Comparison of ENCODE assay signal across 14 mouse cellular contexts in genomic region chr4:148974833-148975232, GRCm38 (mm10).
DNase-seq lines count a peak whose midpoint lies in the region; ATAC-seq lines count a peak whose summit lies in the region.
"Had no signal": no experiment of that assay in that cellular context is flagged by ENCODE, and none has a peak within 500 bp of the region (broad histone marks: within the 10 kb centered on the region; RNA-seq: fewer than 3 reads in every experiment).

No protein-coding gene starts in this region.

- no peaks in the 10 kb centered on the region for H3K36me3 ChIP-seq in heart, embryonic 15.5 days
- H3K36me3 ChIP-seq in forebrain, embryonic 14.5 days (ENCODE audit: control insufficient read depth, insufficient read depth, low read length): no peaks in the 10 kb centered on the region
- H3K36me3 ChIP-seq: lung, embryonic 15.5 days had no signal

- WGBS in heart, embryonic 15.5 days: 48% methylated on average over 7 of the region's 7 CpGs
- WGBS in forebrain, embryonic 14.5 days: 35% methylated on average over 7 of the region's 7 CpGs

- H3K27ac ChIP-seq in heart, embryonic 15.5 days: peak overlapping the region; percentile 64
- no peak overlapping the region for H3K27ac ChIP-seq in forebrain, embryonic 14.5 days (ENCODE audit: low read depth, low read length)
- H3K27ac ChIP-seq: lung, embryonic 15.5 days; midbrain, embryonic 12.5 days had no signal

- no peak overlapping the region for H3K9ac ChIP-seq in heart, embryonic 15.5 days
- no peak overlapping the region for H3K9ac ChIP-seq in forebrain, embryonic 14.5 days (ENCODE audit: low read length)
- H3K9ac ChIP-seq: lung, embryonic 15.5 days; midbrain, embryonic 12.5 days had no signal

- H3K4me2 ChIP-seq in heart, embryonic 15.5 days: no peak overlapping the region
- no peak overlapping the region for H3K4me2 ChIP-seq in forebrain, embryonic 14.5 days (ENCODE audit: low read length)
- H3K4me2 ChIP-seq: lung, embryonic 15.5 days; midbrain, embryonic 12.5 days had no signal

- DNase-seq in adrenal gland, postnatal 10 days: peak; percentile 41
- no peak for DNase-seq in adrenal gland, postnatal 25 days
- DNase-seq in heart, adult 11 months: no peak
- peak; percentile 50 for DNase-seq in MN1 (ENCODE audit: low spot score)
- DNase-seq in forebrain, embryonic 14.5 days (ENCODE audit: low spot score): peak; percentile 73
- no peak for DNase-seq in gastrocnemius, postnatal 25 days
- DNase-seq in kidney, postnatal 14 days: no peak
- DNase-seq: kidney, postnatal 36 days; liver; thymus, adult 18-20 months had no signal

- H3K9me3 ChIP-seq in heart, embryonic 15.5 days (replicated peaks): no peaks in the 10 kb centered on the region
- H3K9me3 ChIP-seq in forebrain, embryonic 14.5 days (replicated peaks; ENCODE audit: control insufficient read depth, low read length): no peaks in the 10 kb centered on the region
- H3K9me3 ChIP-seq: lung, embryonic 15.5 days; midbrain, embryonic 12.5 days had no signal

- peaks cover 55% of the 10 kb centered on the region for H3K4me1 ChIP-seq in heart, embryonic 15.5 days (replicated peaks)
- peaks cover 8% of the 10 kb centered on the region for H3K4me1 ChIP-seq in forebrain, embryonic 14.5 days (ENCODE audit: control insufficient read depth, insufficient read depth, low read length)

- H3K27me3 ChIP-seq in heart, embryonic 15.5 days: no peaks in the 10 kb centered on the region
- H3K27me3 ChIP-seq in forebrain, embryonic 14.5 days (replicated peaks; ENCODE audit: control insufficient read depth, insufficient read depth, low read length): no peaks in the 10 kb centered on the region
- H3K27me3 ChIP-seq: lung, embryonic 15.5 days had no signal

- ATAC-seq in heart, embryonic 15.5 days (replicated peaks; ENCODE audit: insufficient number of reproducible peaks, insufficient read depth, low FRiP score, low read depth): peak; percentile 38; the same call in 1 of the 2 replicates
- peak; percentile 77 for ATAC-seq in forebrain, embryonic 14.5 days
- ATAC-seq: intestine, postnatal 0 days had no signal

- no peak overlapping the region for H3K4me3 ChIP-seq in heart, embryonic 15.5 days
- no peak overlapping the region for H3K4me3 ChIP-seq in forebrain, embryonic 14.5 days (ENCODE audit: low read depth, low read length)
- H3K4me3 ChIP-seq: lung, embryonic 15.5 days; midbrain, embryonic 12.5 days had no signal

Comparison
In these comparisons a context has a peak if more than half of its experiments do, and no peak if none do; other contexts are left out.
1. DNase-seq: peak in adrenal gland, postnatal 10 days (single experiment), MN1 (single experiment) and forebrain, embryonic 14.5 days (single experiment); none in adrenal gland, postnatal 25 days (single experiment), heart, adult 11 months (single experiment), gastrocnemius, postnatal 25 days (single experiment) and kidney, postnatal 14 days (single experiment).